Mouse (Mus musculus) liver, embryonic 16.5 days (tissue): ENCODE measurements at regions not wholly inside any gene's neighbourhood (a gene's known extent, or its start where the extent isn't known, plus 50 kb on each side); places are given as distances from the start of the nearest gene placed in this dataset.

Source experiments
- ATAC-seq: fragments of 200-750 bp; cut with Nextera tagmentation; 2 replicates; pipeline ENCODE4 v1.8.0; 2017; ENCODE audit warnings: low read depth, mild to moderate bottlenecking, moderate number of reproducible peaks, moderate library complexity
- H3K27ac ChIP-seq: fragments of 300-500 bp; sonication (generic); 2 replicates; pipeline ENCODE4 v1.5.1; 2014; ENCODE audit warnings: mild to moderate bottlenecking, low read length
- H3K27me3 ChIP-seq: fragments of 300-500 bp; sonication (generic); 2 replicates; pipeline ENCODE4 v1.6.1; 2014; ENCODE audit warnings: low read depth, low read length, mixed read lengths; ENCODE audit not compliant: control insufficient read depth, insufficient read depth
- H3K36me3 ChIP-seq: fragments of 300-500 bp; sonication (generic); 2 replicates; pipeline ENCODE4 v1.6.1; 2014; ENCODE audit warnings: mild to moderate bottlenecking; ENCODE audit not compliant: control insufficient read depth, insufficient read depth
- H3K4me1 ChIP-seq: fragments of 300-500 bp; sonication (generic); 2 replicates; pipeline ENCODE4 v1.6.1; 2014; ENCODE audit warnings: low read depth, low read length, mixed read lengths; ENCODE audit not compliant: control insufficient read depth
- H3K4me2 ChIP-seq: fragments of 300-500 bp; sonication (generic); 2 replicates; pipeline ENCODE4 v1.6.1; 2014; ENCODE audit warnings: low read depth, low read length, mixed read lengths
- H3K4me3 ChIP-seq: fragments of 300-500 bp; sonication (generic); 2 replicates; pipeline ENCODE4 v1.5.1; 2014; ENCODE audit warnings: low read depth, mild to moderate bottlenecking, low read length
- H3K9ac ChIP-seq: fragments of 300-500 bp; sonication (generic); 2 replicates; pipeline ENCODE4 v1.6.1; 2014; ENCODE audit warnings: low read depth, low read length
- H3K9me3 ChIP-seq: fragments of 300-500 bp; sonication (generic); replicated peaks from 2 replicates; pipeline ENCODE4 v1.6.1; 2016; ENCODE audit warnings: low read length; ENCODE audit not compliant: control insufficient read depth
- WGBS: fragments of 180-500 bp; shearing (Covaris S2); extraction: QIAGEN DNeasy Blood & Tissue Kit; methylation state at CpG from one replicate; pipeline ENCODE4 v1.1.7; 2014; ENCODE audit not compliant: insufficient replicate concordance; 5-methylcytosine and 5-hydroxymethylcytosine counted together

- Histone ChIP-seq H3K27ac (no peak overlapping the region), H3K27me3 (no peaks in the 10 kb centered on the region), H3K9me3 (no peaks in the 10 kb centered on the region), H3K36me3 (no peaks in the 10 kb centered on the region), H3K4me3 (no peak overlapping the region), H3K9ac (no peak overlapping the region), H3K4me2 (no peak overlapping the region), H3K4me1 (no peaks in the 10 kb centered on the region)
- no peak for ATAC-seq
- WGBS = 35% methylated on average over 4 of the region's 4 CpGs
These were observed 109.1 kb upstream of the Gm5148 start for GRCm38 (mm10) chr3:37833387-37833786.

GRCm38 (mm10) chr3:37827546-37827945, 103.3 kb upstream of the Gm5148 start:
- no peak for ATAC-seq
- H3K4me3 ChIP-seq = no peak overlapping the region
- no peak overlapping the region for H3K9ac ChIP-seq
- 55% methylated on average over 1 of the region's 1 CpGs for WGBS
- no peaks in the 10 kb centered on the region for H3K4me1 ChIP-seq
- H3K27ac ChIP-seq = no peak overlapping the region
- H3K27me3 ChIP-seq = no peaks in the 10 kb centered on the region
- H3K9me3 ChIP-seq = no peaks in the 10 kb centered on the region
- no peaks in the 10 kb centered on the region for H3K36me3 ChIP-seq
- H3K4me2 ChIP-seq = no peak overlapping the region

- no peak overlapping the region for H3K4me3 ChIP-seq
- H3K9me3 ChIP-seq = no peaks in the 10 kb centered on the region
- no peak for ATAC-seq
- no peak overlapping the region for H3K27ac ChIP-seq
- no peaks in the 10 kb centered on the region for H3K27me3 ChIP-seq
- H3K4me1 ChIP-seq = no peaks in the 10 kb centered on the region
- H3K36me3 ChIP-seq = no peaks in the 10 kb centered on the region
- 67% methylated on average over 4 of the region's 4 CpGs for WGBS
- H3K9ac ChIP-seq = no peak overlapping the region
- no peak overlapping the region for H3K4me2 ChIP-seq
These were observed 101.3 kb upstream of the Gm5148 start for GRCm38 (mm10) chr3:37825602-37826001.

- Histone ChIP-seq H3K27me3 (no peaks in the 10 kb centered on the region), H3K27ac (no peak overlapping the region), H3K4me3 (no peak overlapping the region), H3K9ac (no peak overlapping the region), H3K4me1 (no peaks in the 10 kb centered on the region), H3K36me3 (no peaks in the 10 kb centered on the region), H3K4me2 (no peak overlapping the region), H3K9me3 (no peaks in the 10 kb centered on the region)
- 70% methylated on average over 5 of the region's 5 CpGs for WGBS
- no peak for ATAC-seq
These were observed 100.4 kb upstream of the Gm5148 start for GRCm38 (mm10) chr3:37824681-37825080.

GRCm38 (mm10) chr3:37819503-37819902, 95.2 kb upstream of the Gm5148 start:
- Histone ChIP-seq H3K4me2 (no peak overlapping the region), H3K36me3 (no peaks in the 10 kb centered on the region), H3K4me3 (no peak overlapping the region), H3K9ac (no peak overlapping the region), H3K9me3 (no peaks in the 10 kb centered on the region), H3K27me3 (no peaks in the 10 kb centered on the region), H3K4me1 (no peaks in the 10 kb centered on the region), H3K27ac (no peak overlapping the region)
- no peak for ATAC-seq
- 75% methylated on average over 3 of the region's 3 CpGs for WGBS

- H3K27ac ChIP-seq = no peak overlapping the region
- WGBS = 58% methylated on average over 3 of the region's 3 CpGs
- ATAC-seq = no peak
- no peak overlapping the region for H3K4me3 ChIP-seq
- no peak overlapping the region for H3K9ac ChIP-seq
- H3K4me1 ChIP-seq = no peaks in the 10 kb centered on the region
- no peaks in the 10 kb centered on the region for H3K36me3 ChIP-seq
- H3K4me2 ChIP-seq = no peak overlapping the region
- H3K9me3 ChIP-seq = no peaks in the 10 kb centered on the region
- no peaks in the 10 kb centered on the region for H3K27me3 ChIP-seq
These were observed 93.1 kb upstream of the Gm5148 start for GRCm38 (mm10) chr3:37817434-37817805.

- H3K9ac ChIP-seq = no peak overlapping the region
- no peaks in the 10 kb centered on the region for H3K27me3 ChIP-seq
- no peak overlapping the region for H3K4me2 ChIP-seq
- no peaks in the 10 kb centered on the region for H3K4me1 ChIP-seq
- ATAC-seq = no peak
- no peak overlapping the region for H3K27ac ChIP-seq
- H3K9me3 ChIP-seq = no peaks in the 10 kb centered on the region
- H3K4me3 ChIP-seq = no peak overlapping the region
- WGBS = 70% methylated on average over 6 of the region's 6 CpGs
- H3K36me3 ChIP-seq = no peaks in the 10 kb centered on the region
These were observed 92.6 kb upstream of the Gm5148 start for GRCm38 (mm10) chr3:37816781-37817433.

- no peak for ATAC-seq
- H3K27me3 ChIP-seq = no peaks in the 10 kb centered on the region
- no peaks in the 10 kb centered on the region for H3K36me3 ChIP-seq
- H3K4me2 ChIP-seq = no peak overlapping the region
- no peak overlapping the region for H3K27ac ChIP-seq
- H3K9ac ChIP-seq = no peak overlapping the region
- no peak overlapping the region for H3K4me3 ChIP-seq
- no peaks in the 10 kb centered on the region for H3K9me3 ChIP-seq
- WGBS = 66% methylated on average over 6 of the region's 6 CpGs
- H3K4me1 ChIP-seq = no peaks in the 10 kb centered on the region
These were observed 91.5 kb upstream of the Gm5148 start for GRCm38 (mm10) chr3:37815771-37816170.

- no peaks in the 10 kb centered on the region for H3K4me1 ChIP-seq
- no peaks in the 10 kb centered on the region for H3K27me3 ChIP-seq
- H3K4me2 ChIP-seq = no peak overlapping the region
- no peak overlapping the region for H3K27ac ChIP-seq
- H3K9ac ChIP-seq = no peak overlapping the region
- H3K36me3 ChIP-seq = no peaks in the 10 kb centered on the region
- 67% methylated on average over 3 of the region's 3 CpGs for WGBS
- no peak for ATAC-seq
- no peaks in the 10 kb centered on the region; the same call in 1 of the 2 replicates for H3K9me3 ChIP-seq
- H3K4me3 ChIP-seq = no peak overlapping the region
These were observed 88.6 kb upstream of the Gm5148 start for GRCm38 (mm10) chr3:37812936-37813335.
